Mouse (Mus musculus) granulocyte monocyte progenitor cell, adult 5-6 weeks (primary cell): ENCODE data around the gene Tubd1. TPM values are rescaled to one million over a fixed set of nuclear protein-coding genes. Genes with fewer than 3 reads are reported as not detected.

Experiments used
- ATAC-seq: replicated peaks from 2 replicates; pipeline ENCODE4 v1.8.0; 2016; ENCODE audit warnings: mild to moderate bottlenecking, moderate TSS enrichment, inconsistent platforms; ENCODE audit not compliant: poor library complexity, severe bottlenecking
- total RNA-seq, 2 experiments: library from RNA; stranded (forward) in 1 of 2; stranded (reverse) in 1 of 2; fragments of 200-712, 200-1000 nt in 1 of 2; fragments of >200 nt in 1 of 2; fragmentation: Nextera tagmentation in 1 of 2; gene quantifications; 2 replicates each; pipeline ENCODE4 v1.2.3; 2014 to 2017

Tubd1 gene
- total RNA-seq, 2 experiments from 2014 or later: 10.9 to 11.5 TPM

DNA sequence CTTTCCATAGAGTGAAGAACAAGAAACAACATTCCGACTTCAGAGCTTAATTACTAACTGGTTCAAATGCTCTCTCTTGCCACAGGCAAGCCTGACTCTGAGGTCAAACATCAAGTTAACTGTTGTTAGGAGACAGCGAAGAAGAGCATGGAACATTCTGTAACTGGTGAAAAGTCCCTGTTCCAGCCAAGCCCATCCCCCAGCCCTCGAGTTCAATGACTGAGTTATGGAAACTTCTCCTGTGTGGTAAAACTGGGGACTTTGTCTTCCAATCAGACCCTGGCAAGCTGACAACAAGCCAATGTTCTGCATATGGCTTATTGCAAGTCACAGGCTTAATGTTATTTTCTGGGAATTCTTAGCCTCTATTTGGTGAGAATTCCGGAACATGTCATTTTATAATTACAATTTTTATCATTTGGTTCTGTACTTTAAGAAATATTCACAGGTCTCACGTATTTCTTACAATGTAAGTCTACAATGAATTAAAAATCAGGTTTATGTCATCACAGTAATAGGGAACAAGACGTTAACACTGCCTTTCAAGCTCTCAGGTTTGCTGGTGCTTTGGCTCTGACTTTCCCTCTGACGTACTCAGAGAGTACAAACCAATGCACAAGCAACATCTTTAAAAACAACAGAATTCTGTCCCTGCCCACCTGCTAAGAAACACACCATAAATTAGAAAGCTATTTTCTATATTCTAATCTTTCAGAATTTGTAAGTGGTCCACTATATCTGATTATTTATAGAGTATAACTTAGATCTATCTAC is 51.6 kb downstream of the Tubd1 start:
- ATAC-seq: no peak

DNA sequence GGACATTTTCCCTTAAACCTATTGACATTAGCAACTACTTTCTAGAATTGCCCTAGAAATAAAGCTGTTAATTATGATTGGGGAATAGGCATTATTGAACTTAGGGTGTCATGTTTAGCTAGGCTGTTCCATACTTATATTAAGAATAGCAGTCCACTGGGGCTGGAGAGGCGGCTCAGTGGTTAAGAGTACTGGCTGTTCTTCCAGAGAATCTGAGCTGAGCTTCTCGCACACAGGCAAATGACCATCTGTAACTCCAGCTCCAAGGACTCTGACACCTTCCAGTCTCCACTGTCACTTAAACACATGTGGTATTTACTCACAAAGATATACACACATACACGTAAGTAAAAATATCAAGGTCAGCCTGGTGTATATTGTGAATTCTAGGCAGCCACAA is 52.2 kb downstream of the Tubd1 start:
- no peak for ATAC-seq

DNA sequence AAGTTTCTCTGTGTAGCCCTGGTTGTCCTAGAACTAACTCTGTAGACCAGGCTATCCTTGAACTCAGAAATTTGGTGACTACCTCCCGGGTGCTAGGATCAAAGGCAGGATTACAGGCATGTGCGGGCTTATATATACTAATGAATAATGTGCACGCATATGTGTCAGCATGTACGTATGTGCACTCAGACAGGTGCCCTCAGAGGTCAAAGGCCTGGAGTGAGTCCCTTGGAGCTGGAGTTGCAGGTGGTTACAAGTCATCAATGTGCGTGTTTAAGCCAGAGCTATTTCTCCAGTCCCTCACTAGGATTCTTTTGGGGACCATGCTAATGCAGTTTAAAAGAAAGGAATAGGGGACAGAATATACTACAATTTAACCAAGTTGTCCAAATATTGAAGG is 53.4 kb downstream of the Tubd1 start:
- ATAC-seq: no peak

DNA sequence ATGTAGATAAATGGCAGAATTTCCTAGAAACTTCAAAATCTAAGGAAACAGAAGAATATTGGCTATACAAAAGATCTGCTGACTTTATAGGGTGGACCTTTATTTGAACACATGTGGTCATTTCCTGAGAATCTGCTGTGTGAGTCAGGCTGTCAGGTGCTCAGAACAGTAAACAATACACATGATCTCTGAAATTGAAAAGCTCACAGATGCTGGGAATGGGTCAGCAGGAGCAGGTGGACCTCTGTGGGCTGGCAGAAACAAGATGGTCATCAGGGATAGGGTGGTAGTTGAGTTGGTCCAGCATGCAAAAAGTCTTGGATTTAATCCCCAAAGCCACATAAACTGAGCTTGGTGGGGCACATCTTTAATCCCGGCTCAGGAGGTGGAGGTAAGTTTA is 53.8 kb downstream of the Tubd1 start:
- ATAC-seq: no peak

DNA sequence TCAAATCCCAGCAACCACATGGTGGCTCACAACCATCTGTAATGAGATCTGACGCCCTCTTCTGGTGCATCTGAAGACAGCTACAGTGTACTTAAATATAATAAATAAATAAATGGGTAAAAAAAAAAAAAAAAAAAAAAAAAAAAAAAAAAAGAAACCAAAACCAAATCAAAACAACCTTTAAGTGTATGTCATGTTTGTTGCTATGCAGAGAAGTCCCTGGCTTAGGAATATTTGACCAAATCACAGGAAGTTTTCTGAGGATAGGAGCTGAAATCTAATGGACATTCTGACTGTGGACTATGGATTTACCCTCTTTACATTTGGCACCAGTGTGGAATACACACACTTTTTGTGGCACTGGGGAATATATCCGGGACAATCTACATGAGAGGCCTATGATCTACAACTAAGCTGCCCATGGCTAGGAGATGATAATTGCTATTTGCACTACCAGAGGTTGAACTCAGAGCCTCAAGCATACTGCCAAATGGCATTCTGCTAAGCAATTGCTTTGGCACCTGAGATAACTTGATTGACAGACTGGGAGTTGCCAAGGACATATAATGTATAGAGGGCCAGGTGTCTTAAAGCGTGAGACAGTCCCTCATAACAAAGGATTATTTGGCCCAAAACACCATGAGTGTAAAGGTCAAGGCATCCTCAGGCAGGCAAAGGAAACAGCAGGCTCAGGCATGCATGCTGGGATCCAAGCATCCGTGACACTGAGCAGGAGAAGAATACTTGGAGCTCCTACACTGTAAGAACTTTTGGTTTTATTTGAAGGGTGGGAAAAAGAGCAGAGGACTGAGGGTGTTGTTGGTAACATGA is 54.8 kb downstream of the Tubd1 start:
- no peak for ATAC-seq

DNA sequence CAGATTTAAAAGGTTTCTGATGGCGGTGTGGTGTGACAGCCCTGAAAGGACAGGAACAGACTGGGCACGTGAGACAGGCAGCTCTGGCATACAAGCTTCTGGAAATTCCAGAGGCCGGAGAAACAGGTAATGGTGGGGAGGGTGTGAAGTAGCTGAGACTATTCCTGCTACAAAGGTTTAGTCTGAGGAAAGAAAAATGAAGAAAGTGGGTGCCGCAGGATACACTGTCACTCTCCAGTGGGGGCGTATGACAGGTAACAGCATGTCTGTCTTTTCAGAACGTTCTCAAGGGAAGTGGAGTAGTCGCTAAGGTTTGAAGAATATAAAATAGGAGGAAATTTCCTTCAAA is 55.4 kb downstream of the Tubd1 start:
- ATAC-seq: no peak

DNA sequence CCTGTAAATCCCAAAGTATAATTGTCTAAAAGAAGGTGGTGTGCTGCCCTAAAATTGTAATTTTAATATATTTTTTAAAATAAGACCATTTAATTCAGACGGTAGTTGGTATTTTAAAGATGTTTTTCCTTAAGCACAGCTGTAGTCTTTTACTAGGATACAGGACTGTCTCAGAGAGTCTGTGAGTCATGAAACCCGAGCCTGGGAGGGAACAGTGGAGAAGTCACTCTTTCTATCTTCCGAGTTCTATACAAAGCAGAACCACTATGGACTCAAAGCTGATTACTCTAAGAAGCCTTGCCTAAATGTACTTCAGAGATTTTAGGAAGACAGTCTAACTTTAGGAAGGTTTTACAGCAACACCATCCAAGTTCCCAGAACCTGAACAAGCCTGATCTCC is 57.3 kb downstream of the Tubd1 start:
- no peak for ATAC-seq

DNA sequence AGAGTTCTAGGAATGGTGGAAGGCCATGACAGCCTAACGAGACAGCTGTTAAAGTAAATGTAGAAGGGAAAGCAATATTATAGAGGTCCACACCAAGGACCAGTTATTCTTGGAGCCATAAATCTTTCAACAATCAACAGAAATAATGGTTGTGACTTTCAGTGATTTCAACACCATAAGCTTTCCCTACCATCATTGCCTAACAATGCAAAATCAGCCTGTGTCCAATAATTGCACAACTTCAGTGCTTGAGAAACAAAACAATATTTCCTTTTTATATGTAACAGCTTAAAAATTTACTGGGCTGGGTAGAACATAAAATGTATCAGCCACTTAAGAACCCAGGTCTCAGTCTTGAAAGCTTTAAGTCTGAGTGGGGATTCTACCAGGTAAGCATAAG is 58.9 kb downstream of the Tubd1 start:
- ATAC-seq: peak; percentile 93

DNA sequence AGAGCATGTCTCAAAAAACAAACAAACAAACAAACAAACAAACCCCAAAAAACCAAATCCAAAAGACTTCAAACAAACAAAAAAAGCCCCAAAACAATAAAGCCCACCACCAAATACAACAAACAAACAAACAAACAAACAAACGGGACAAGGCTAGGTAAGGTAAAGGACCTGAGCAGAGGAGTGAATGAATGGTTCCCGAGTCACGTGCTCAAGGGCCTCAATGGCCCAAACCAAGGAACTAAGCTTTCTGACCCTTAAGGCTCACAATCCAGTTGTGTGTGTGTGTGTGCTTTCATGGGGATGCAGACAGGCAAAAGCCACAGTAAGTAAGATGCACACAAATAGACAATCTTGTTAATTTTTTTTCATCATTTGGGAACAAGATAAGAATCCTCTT is 59.5 kb downstream of the Tubd1 start:
- no peak for ATAC-seq

DNA sequence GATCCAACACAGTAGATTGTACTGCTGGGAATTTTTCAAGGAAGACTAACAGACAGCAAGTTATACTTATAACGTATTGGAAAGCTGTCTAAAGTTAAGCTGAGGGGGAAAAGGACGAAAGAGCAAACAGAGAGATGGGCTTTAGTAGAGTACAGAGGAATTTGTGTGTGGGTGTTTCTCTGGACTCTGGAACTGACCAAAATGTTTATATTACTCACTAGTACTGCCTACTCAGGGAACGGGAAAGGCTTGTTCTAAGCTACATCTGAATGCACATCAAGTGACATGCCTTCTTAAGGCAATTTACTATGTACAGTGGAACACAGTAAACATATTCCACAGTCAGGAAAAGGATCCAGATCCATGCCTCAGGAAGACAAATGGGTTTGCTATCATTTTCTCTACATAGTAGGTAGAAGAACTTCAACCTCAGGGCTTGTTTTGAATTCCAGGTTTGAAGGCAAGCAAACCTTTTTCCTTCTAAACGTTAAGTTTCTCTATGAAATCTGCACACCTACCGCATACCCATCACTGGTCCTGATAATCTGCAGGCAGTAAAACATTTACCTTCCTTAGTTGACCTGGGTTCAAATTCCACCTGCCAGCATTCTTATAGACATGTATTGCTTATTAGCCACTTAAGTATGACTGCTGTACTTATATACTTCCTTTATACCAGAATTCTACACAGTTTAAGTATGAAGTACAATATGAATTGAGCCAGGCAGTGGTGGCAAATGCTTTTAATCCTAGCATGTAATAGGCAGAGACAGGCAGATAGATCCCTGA is 60.1 kb downstream of the Tubd1 start:
- no peak for ATAC-seq

DNA sequence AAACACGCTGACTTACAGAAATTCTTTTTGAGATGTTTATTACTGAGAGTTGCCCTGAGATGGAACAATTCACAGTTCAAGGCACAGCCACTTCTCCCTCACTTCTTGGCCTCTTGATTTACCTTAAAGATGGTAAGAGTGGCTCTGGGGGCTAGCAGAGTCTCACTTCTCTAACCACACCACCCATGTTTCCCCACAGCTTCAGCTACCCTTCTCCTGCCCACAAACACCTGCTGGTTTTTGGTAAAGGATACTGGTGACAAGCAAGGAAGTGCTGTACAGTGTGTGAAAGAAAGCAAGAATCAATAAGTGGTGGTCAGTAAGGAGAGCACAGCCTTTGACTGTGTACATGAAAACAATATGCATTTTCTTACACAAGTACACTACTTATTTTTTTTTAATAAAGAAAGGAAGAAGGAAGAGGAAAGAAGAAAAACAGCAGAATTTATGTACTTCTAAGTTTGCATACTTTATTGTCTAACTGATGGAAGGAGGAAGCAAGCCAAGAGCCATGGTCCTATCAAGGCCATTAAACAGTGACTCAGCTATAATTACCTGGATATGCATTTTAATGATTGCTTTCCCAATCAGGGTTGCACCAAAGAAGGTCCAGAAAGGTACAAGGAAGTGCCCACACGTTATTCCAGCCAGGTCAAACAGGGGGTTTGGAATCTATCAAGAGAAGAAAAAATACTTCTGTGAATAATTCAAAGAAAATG is 62.0 kb downstream of the Tubd1 start:
- peak; percentile 80 for ATAC-seq

DNA sequence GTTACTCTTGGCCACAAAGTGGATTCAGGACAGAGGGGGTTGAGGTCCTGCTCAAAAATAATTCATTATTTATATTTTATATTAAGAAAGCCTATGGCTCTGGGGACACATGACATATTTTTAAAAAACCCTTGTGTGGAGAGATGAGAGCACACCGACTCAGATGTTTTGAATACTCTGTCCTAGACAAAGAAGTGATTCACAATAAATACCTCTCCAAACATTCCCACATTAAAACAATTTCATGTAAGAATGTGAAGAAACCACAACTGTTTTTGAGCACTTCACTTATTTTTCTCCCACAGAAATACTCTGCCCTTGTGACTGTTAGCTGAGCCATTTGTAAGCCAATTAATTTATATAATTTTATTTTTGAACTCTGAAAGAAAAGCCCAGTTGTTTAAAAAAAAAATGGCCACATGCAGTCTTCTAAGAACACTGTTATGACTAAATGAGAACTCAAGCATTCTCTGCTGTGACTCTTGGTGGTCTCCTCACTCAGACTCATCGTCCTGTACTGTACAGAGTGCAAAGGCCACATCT is 63.1 kb downstream of the Tubd1 start:
- no peak for ATAC-seq

DNA sequence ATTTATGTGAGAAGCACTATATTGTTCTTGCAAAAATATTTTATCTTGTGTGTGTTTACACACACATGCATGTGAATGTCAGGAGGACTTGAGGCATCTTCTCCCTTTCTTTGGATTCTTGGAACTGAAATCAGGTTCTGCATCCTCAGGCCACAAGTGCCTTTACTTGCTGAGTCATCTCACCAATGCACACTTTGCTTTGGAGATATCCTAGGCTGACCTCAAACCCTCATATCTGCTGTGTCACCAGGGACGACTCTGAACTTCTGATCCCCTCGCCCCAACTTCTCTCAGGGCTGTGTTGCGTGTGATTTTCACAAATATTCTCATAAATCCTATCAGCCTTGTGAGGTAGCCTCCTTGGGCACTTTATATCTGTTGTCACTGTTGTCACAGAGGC is 65.4 kb downstream of the Tubd1 start:
- ATAC-seq: peak; percentile 23; the same call in 1 of the 2 replicates

DNA sequence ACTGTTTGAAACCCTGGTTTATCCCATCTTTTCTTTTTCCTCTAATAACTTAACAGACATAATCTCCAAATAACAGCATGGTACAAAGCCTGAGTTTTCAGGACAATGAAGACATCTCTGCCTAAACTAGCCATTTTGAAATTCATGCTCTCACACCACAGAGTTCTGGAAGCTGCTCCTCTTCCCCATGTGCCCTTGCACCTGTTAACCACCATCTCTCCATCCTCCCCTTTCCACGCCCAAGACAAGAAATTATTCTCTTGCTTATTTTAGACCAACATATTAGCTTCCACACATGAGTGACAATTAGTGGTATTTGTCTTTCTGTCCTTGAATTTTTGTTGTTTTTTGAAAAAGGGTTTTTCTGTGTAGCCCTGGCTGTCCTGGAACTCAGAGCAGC is 67.2 kb downstream of the Tubd1 start:
- ATAC-seq: no peak

DNA sequence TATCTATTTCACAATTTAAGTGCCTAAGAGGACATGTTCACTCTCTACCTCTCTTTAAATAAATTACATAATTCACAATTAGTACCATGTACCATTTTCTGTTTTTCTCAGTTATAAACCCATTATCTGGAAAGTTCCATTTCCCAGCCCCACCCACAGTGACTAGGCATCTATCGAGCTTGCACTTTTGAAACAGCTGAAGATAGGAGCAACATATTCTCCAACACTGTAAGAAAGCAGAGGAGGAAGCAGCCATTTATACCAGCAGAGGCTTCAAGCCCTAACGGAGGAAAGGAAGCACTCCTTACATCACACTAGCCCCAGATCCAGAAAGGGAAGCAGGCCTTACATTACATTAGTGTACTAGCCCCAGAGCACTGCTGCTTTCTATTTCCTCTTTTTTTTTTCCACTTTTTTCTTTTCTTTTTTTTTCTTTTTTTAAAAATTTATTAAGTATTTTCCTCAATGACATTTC is 69.3 kb downstream of the Tubd1 start:
- peak; percentile 99 for ATAC-seq

DNA sequence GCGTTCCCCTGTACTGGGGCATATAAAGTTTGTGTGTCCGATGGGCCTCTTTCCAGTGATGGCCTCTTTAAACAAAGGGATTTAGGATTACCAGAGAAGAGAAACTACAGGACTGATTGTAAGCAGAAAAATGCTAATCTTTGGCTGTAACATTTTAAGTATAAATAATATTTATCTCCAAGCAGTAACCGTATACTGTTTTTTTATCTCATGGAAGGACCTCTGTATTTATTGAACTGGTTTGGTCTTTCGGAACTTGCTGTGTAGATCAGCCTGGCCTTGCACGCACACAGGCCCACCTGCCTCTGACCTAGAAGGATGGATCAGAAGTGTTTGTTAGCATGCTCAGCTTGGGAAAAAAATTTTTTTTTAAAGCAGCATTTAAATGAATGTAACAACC is 69.8 kb downstream of the Tubd1 start:
- no peak for ATAC-seq
